Mouse (Mus musculus) B cell, adult 2 months (primary cell): ENCODE measurements at regions not wholly inside any gene's neighbourhood (a gene's known extent, or its start where the extent isn't known, plus 50 kb on each side); places are given as distances from the start of the nearest gene placed in this dataset.
A peak's percentile ranks its signal among the peaks of the same experiment; 100 is the strongest.

Experiments used
- DNase-seq, 2 experiments: peaks; one replicate each; pipeline ENCODE4 v3.0.0; 2022

GRCm38 (mm10) chr8:34756916-34757315, 645.4 kb upstream of the Gm10131 start:
- no peak for DNase-seq

- no peak for DNase-seq
Measured at GRCm38 (mm10) chr8:34756171-34756570, 644.6 kb upstream of the Gm10131 start.

- peak; percentile 33 for DNase-seq
Measured at GRCm38 (mm10) chr8:34755480-34755879, 643.9 kb upstream of the Gm10131 start.

- DNase-seq: no peak
Measured at GRCm38 (mm10) chr8:34753046-34753445, 641.5 kb upstream of the Gm10131 start.

GRCm38 (mm10) chr8:34748521-34748920, 637.0 kb upstream of the Gm10131 start:
- DNase-seq: no peak

GRCm38 (mm10) chr8:34745706-34746105, 634.2 kb upstream of the Gm10131 start:
- DNase-seq: no peak

GRCm38 (mm10) chr8:34744682-34745081, 633.1 kb upstream of the Gm10131 start:
- DNase-seq: peak in 1 of 2 experiments; percentile 55

- peak; percentile 45 to 60 for DNase-seq
Measured at GRCm38 (mm10) chr8:34744179-34744578, 632.6 kb upstream of the Gm10131 start.

GRCm38 (mm10) chr8:34743137-34743536, 631.6 kb upstream of the Gm10131 start:
- DNase-seq: peak in 1 of 2 experiments; percentile 35

GRCm38 (mm10) chr8:34740836-34741235, 629.3 kb upstream of the Gm10131 start:
- no peak for DNase-seq

GRCm38 (mm10) chr8:34739836-34740804, 628.6 kb upstream of the Gm10131 start:
- no peak for DNase-seq

GRCm38 (mm10) chr8:34736214-34736613, 624.7 kb upstream of the Gm10131 start:
- DNase-seq: no peak

GRCm38 (mm10) chr8:34735006-34735405, 623.5 kb upstream of the Gm10131 start:
- no peak for DNase-seq

- DNase-seq: peak; percentile 22 to 37
Measured at GRCm38 (mm10) chr8:34732808-34733207, 621.3 kb upstream of the Gm10131 start.

GRCm38 (mm10) chr8:34732362-34732761, 620.8 kb upstream of the Gm10131 start:
- peak; percentile 54 to 65 for DNase-seq

- DNase-seq: peak; percentile 30 to 31
Measured at GRCm38 (mm10) chr8:34731096-34731999, 619.8 kb upstream of the Gm10131 start.

- no peak for DNase-seq
Measured at GRCm38 (mm10) chr8:34729585-34729984, 618.0 kb upstream of the Gm10131 start.

- DNase-seq: no peak
Measured at GRCm38 (mm10) chr8:34727699-34728098, 616.2 kb upstream of the Gm10131 start.

- DNase-seq: no peak
Measured at GRCm38 (mm10) chr8:34726145-34726767, 614.7 kb upstream of the Gm10131 start.

GRCm38 (mm10) chr8:34725546-34725945, 614.0 kb upstream of the Gm10131 start:
- no peak for DNase-seq

GRCm38 (mm10) chr8:34709911-34710733, 598.6 kb upstream of the Gm10131 start:
- DNase-seq: no peak

- no peak for DNase-seq
Measured at GRCm38 (mm10) chr8:34709316-34709715, 597.8 kb upstream of the Gm10131 start.
